Mouse (Mus musculus) lung, embryonic 14.5 days (tissue): ENCODE measurements around the gene Ckap2l. TPM values are rescaled to one million over a fixed set of nuclear protein-coding genes. Genes with fewer than 3 reads are reported as not detected.

Experiments used
- ATAC-seq: fragments of 200-750 bp; cut with Nextera tagmentation; 2 replicates; pipeline ENCODE4 v1.8.0; 2017; ENCODE audit warnings: mild to moderate bottlenecking, moderate TSS enrichment, moderate library complexity; ENCODE audit not compliant: insufficient read depth
- DNase-seq: peaks from one replicate; pipeline ENCODE4 v3.0.0-alpha.2; 2015
- H3K27ac ChIP-seq: fragments of 300-500 bp; sonication (generic); 2 replicates; pipeline ENCODE4 v1.5.1; 2014; ENCODE audit warnings: low read depth, mild to moderate bottlenecking, moderate library complexity
- H3K27me3 ChIP-seq: fragments of 300-500 bp; sonication (generic); 2 replicates; pipeline ENCODE4 v1.6.1; 2014; ENCODE audit warnings: low read length, control low read depth; ENCODE audit not compliant: insufficient read depth
- H3K36me3 ChIP-seq: fragments of 300-500 bp; sonication (generic); 2 replicates; pipeline ENCODE4 v1.6.1; 2014; ENCODE audit warnings: control low read depth; ENCODE audit not compliant: insufficient read depth
- H3K4me1 ChIP-seq: fragments of 300-500 bp; sonication (generic); 2 replicates; pipeline ENCODE4 v1.6.1; 2014; ENCODE audit warnings: antibody characterized with exemption, control low read depth; ENCODE audit not compliant: insufficient read depth
- H3K4me2 ChIP-seq: fragments of 300-500 bp; sonication (generic); 2 replicates; pipeline ENCODE4 v1.6.1; 2014; ENCODE audit warnings: mild to moderate bottlenecking
- H3K4me3 ChIP-seq: fragments of 300-500 bp; sonication (generic); 2 replicates; pipeline ENCODE4 v1.5.1; 2014; ENCODE audit warnings: low read depth, low read length
- H3K9ac ChIP-seq: fragments of 300-500 bp; sonication (generic); 2 replicates; pipeline ENCODE4 v1.6.1; 2014
- H3K9me3 ChIP-seq: fragments of 300-500 bp; sonication (generic); 2 replicates; pipeline ENCODE4 v1.6.1; 2016; ENCODE audit warnings: low read depth, low read length, control low read depth
- CTCF ChIP-seq: IDR thresholded peaks from 2 replicates; pipeline ENCODE4 v1.5.1; 2016; ENCODE audit warnings: antibody characterized with exemption, low read depth
- WGBS: fragments of 180-500 bp; shearing (Covaris S2); extraction: QIAGEN DNeasy Blood & Tissue Kit; methylation state at CpG from one replicate; pipeline ENCODE4 v1.1.7; 2014; 5-methylcytosine and 5-hydroxymethylcytosine counted together
- polyA plus RNA-seq: library from polyadenylated mRNA; unstranded; fragments of >200 nt; fragmentation: Nextera tagmentation; extraction: Ambion mirVana; gene quantifications from 2 replicates; pipeline ENCODE4 v1.2.1, GENCODE M21; 2014

Gene Ckap2l
- polyA plus RNA-seq, 1 experiment from 2014 or later: 73.4 TPM

GRCm38 (mm10) chr2:129246436-129246835, 50.6 kb downstream of the Ckap2l start:
- TF ChIP-seq CTCF: no peak
- no peak overlapping the region for H3K27ac ChIP-seq
- DNase-seq (no peak), ATAC-seq (no peak)
- WGBS: 64% methylated on average over 7 of the region's 7 CpGs
- no peak overlapping the region for H3K9ac ChIP-seq
- H3K27me3 ChIP-seq: no peaks in the 10 kb centered on the region
- H3K4me2 ChIP-seq: no peak overlapping the region
- H3K9me3 ChIP-seq: no peaks in the 10 kb centered on the region
- H3K4me3 ChIP-seq: no peak overlapping the region
- no peaks in the 10 kb centered on the region for H3K36me3 ChIP-seq
- H3K4me1 ChIP-seq: 0 out of 2 replicates have a peak, but pooled peaks cover 4% of the 10 kb centered on the region

GRCm38 (mm10) chr2:129245618-129246017, 51.4 kb downstream of the Ckap2l start:
- Histone ChIP-seq H3K9me3 (no peaks in the 10 kb centered on the region), H3K4me1 (peaks cover 6% of the 10 kb centered on the region; the same call in 1 of the 2 replicates), H3K9ac (no peak overlapping the region), H3K4me3 (no peak overlapping the region), H3K36me3 (no peaks in the 10 kb centered on the region), H3K4me2 (no peak overlapping the region), H3K27me3 (no peaks in the 10 kb centered on the region), H3K27ac (no peak overlapping the region)
- DNase-seq (peak; percentile 48), ATAC-seq (no peak)
- no peak for TF ChIP-seq CTCF
- WGBS: 42% methylated on average over 5 of the region's 5 CpGs

- DNase-seq: peak; percentile 53
- peaks cover 6% of the 10 kb centered on the region; the same call in 1 of the 2 replicates for H3K4me1 ChIP-seq
These were observed 52.4 kb downstream of the Ckap2l start for GRCm38 (mm10) chr2:129244446-129245120.

GRCm38 (mm10) chr2:129243786-129244185, 53.2 kb downstream of the Ckap2l start:
- no peak overlapping the region for H3K4me2 ChIP-seq
- peaks cover 6% of the 10 kb centered on the region; the same call in 1 of the 2 replicates for H3K4me1 ChIP-seq
- H3K9me3 ChIP-seq: no peaks in the 10 kb centered on the region; the same call in 1 of the 2 replicates
- no peaks in the 10 kb centered on the region for H3K27me3 ChIP-seq
- no peak overlapping the region for H3K9ac ChIP-seq
- H3K27ac ChIP-seq: 0 out of 2 replicates have a peak overlapping the region, but pooled peaks have one; percentile 6
- no peak for DNase-seq
- no peak for TF ChIP-seq CTCF
- 35% methylated on average over 9 of the region's 9 CpGs for WGBS
- H3K36me3 ChIP-seq: no peaks in the 10 kb centered on the region
- ATAC-seq: no peak
- H3K4me3 ChIP-seq: no peak overlapping the region

More at GRCm38 (mm10) chr2:129244446-129245120, 52.4 kb downstream of the Ckap2l start:
- TF ChIP-seq CTCF: no peak
- Histone ChIP-seq H3K36me3 (no peaks in the 10 kb centered on the region), H3K9ac (no peak overlapping the region), H3K9me3 (no peaks in the 10 kb centered on the region; the same call in 1 of the 2 replicates), H3K27me3 (no peaks in the 10 kb centered on the region), H3K27ac (no peak overlapping the region), H3K4me3 (no peak overlapping the region), H3K4me2 (no peak overlapping the region)
- peak; percentile 58; the same call in 1 of the 2 replicates for ATAC-seq
- 71% methylated on average over 20 of the region's 20 CpGs for WGBS

- Histone ChIP-seq H3K4me2 (no peak overlapping the region), H3K27me3 (no peaks in the 10 kb centered on the region), H3K9ac (no peak overlapping the region), H3K27ac (no peak overlapping the region), H3K9me3 (no peaks in the 10 kb centered on the region; the same call in 1 of the 2 replicates), H3K36me3 (no peaks in the 10 kb centered on the region), H3K4me3 (no peak overlapping the region), H3K4me1 (peaks cover 6% of the 10 kb centered on the region; the same call in 1 of the 2 replicates)
- DNase-seq (no peak), ATAC-seq (no peak)
- WGBS: 56% methylated on average over 4 of the region's 4 CpGs
- TF ChIP-seq CTCF: no peak
These were observed 54.0 kb downstream of the Ckap2l start for GRCm38 (mm10) chr2:129243005-129243404.

GRCm38 (mm10) chr2:129241845-129242833, 54.9 kb downstream of the Ckap2l start:
- Histone ChIP-seq H3K4me1 (peaks cover 6% of the 10 kb centered on the region; the same call in 1 of the 2 replicates), H3K36me3 (no peaks in the 10 kb centered on the region), H3K27ac (no peak overlapping the region), H3K9me3 (no peaks in the 10 kb centered on the region; the same call in 1 of the 2 replicates), H3K4me2 (no peak overlapping the region), H3K9ac (no peak overlapping the region), H3K27me3 (no peaks in the 10 kb centered on the region), H3K4me3 (no peak overlapping the region)
- no peak for TF ChIP-seq CTCF
- 50% methylated on average over 7 of the region's 7 CpGs for WGBS
- ATAC-seq (no peak), DNase-seq (no peak)
